Comparison of ENCODE assay signal across 15 mouse cellular contexts in genomic region chr15:32198076-32198475, GRCm38 (mm10). TPM values are rescaled to one million over a fixed set of nuclear protein-coding genes. Genes with fewer than 3 reads are reported as not detected.
"Had no signal": no experiment of that assay in that cellular context is flagged by ENCODE, and none has a peak within 500 bp of the region (broad histone marks: within the 10 kb centered on the region; RNA-seq: fewer than 3 reads in every experiment).

No protein-coding gene starts in this region.

- H3K4me2 ChIP-seq: kidney, embryonic 15.5 days; limb, embryonic 13.5 days; midbrain, embryonic 12.5 days had no signal

- H3K27me3 ChIP-seq: kidney, embryonic 15.5 days; limb, embryonic 13.5 days; midbrain, embryonic 12.5 days had no signal

- H3K9ac ChIP-seq: kidney, embryonic 15.5 days; limb, embryonic 13.5 days; liver, embryonic 14.5 days; midbrain, embryonic 12.5 days had no signal

- H3K27ac ChIP-seq: kidney, embryonic 15.5 days; limb, embryonic 13.5 days; liver, embryonic 14.5 days; midbrain, embryonic 12.5 days had no signal

- H3K36me3 ChIP-seq: kidney, embryonic 15.5 days; limb, embryonic 13.5 days; midbrain, embryonic 12.5 days had no signal

- ATAC-seq: midbrain, embryonic 16.5 days had no signal

- H3K9me3 ChIP-seq: kidney, embryonic 15.5 days; limb, embryonic 13.5 days; midbrain, embryonic 12.5 days had no signal

- H3K4me3 ChIP-seq: kidney, embryonic 15.5 days; limb, embryonic 13.5 days; midbrain, embryonic 12.5 days had no signal

- DNase-seq: kidney, postnatal 14 days; left cerebral cortex, postnatal 4 days; lung, adult 18-20 months; thymus, postnatal 36 days had no signal

RNA-seq across cellular contexts. Expression of gene Tas2r119, which starts 21.0 kb away (rescaled TPM):
- polyA plus RNA-seq: kidney, embryonic 15.5 days; large intestine, adult 2 months; limb, embryonic 13.5 days; liver, adult 2 months; liver, embryonic 14.5 days; lung, embryonic 16.5 days; midbrain, embryonic 12.5 days; midbrain, embryonic 16.5 days; neural tube, embryonic 14.5 days; stomach, embryonic 14.5 days; thymus, postnatal 0 days had no signal
